Mouse (Mus musculus): ENCODE measurements around the gene Arhgef25.

GRCm38 (mm10) chr10:127208921-127209320 is 19.0 kb upstream of the Arhgef25 start:
- TF ChIP-seq CTCF (IDR thresholded peaks at IDR 0.05; ENCODE audit: insufficient read depth, low read length) (no peak), POLR2A (IDR thresholded peaks at IDR 0.05; ENCODE audit: borderline replicate concordance, extremely low read depth, low read depth, low read length) (no peak)
